Mouse (Mus musculus) megakaryocyte progenitor cell, adult 5-6 weeks (primary cell): Measurements from ENCODE around the gene Mrpl45. TPM values are rescaled to one million over a fixed set of nuclear protein-coding genes. Genes with fewer than 3 reads are reported as not detected.
"Not testable (repeated sequence)": the region's sequence is repeated elsewhere in the genome, so short reads cannot be mapped to it uniquely, and the experiment has no call there.

Experiments
- ATAC-seq: replicated peaks from 2 replicates; pipeline ENCODE4 v1.8.0; 2016; ENCODE audit warnings: mild to moderate bottlenecking, moderate TSS enrichment, inconsistent platforms; ENCODE audit not compliant: poor library complexity
- total RNA-seq, 2 experiments: library from RNA; stranded (forward) in 1 of 2; stranded (reverse) in 1 of 2; fragments of 157-497, 149-512 nt in 1 of 2; fragments of 200-1000 nt in 1 of 2; gene quantifications; 2 replicates each; pipeline versions ENCODE4 v1.2.3 to v1.2.4; 2015 to 2017

Gene Mrpl45
- total RNA-seq, 2 experiments from 2014 or later, result 22.4 to 43.6 TPM

- ATAC-seq, result no peak
Observed at GRCm38 (mm10) chr11:97292731-97293130, 22.8 kb upstream of the Mrpl45 start.

GRCm38 (mm10) chr11:97296542-97296941, 19.0 kb upstream of the Mrpl45 start:
- ATAC-seq, result no peak

- ATAC-seq, result no peak
Observed at GRCm38 (mm10) chr11:97299939-97300338, 15.6 kb upstream of the Mrpl45 start.

- no peak for ATAC-seq
Observed at GRCm38 (mm10) chr11:97301406-97301805, 14.1 kb upstream of the Mrpl45 start.

GRCm38 (mm10) chr11:97302231-97302781, 13.2 kb upstream of the Mrpl45 start:
- no peak for ATAC-seq

GRCm38 (mm10) chr11:97304631-97305030, 10.9 kb upstream of the Mrpl45 start:
- ATAC-seq, result no peak

- ATAC-seq, result no peak
Observed at GRCm38 (mm10) chr11:97307294-97308069, 8.0 kb upstream of the Mrpl45 start.

- ATAC-seq, result no peak
Observed at GRCm38 (mm10) chr11:97308806-97309450, 6.6 kb upstream of the Mrpl45 start.

GRCm38 (mm10) chr11:97309451-97309836, 6.1 kb upstream of the Mrpl45 start:
- peak; percentile 82 for ATAC-seq

GRCm38 (mm10) chr11:97309911-97310571, 5.5 kb upstream of the Mrpl45 start:
- peak; percentile 66 for ATAC-seq

GRCm38 (mm10) chr11:97310895-97311631, 4.5 kb upstream of the Mrpl45 start:
- no peak for ATAC-seq

- ATAC-seq, result not testable (repeated sequence)
Observed at GRCm38 (mm10) chr11:97312871-97313270, 2.6 kb upstream of the Mrpl45 start.

GRCm38 (mm10) chr11:97314110-97314509, 1.4 kb upstream of the Mrpl45 start:
- no peak for ATAC-seq

- no peak for ATAC-seq
Observed at GRCm38 (mm10) chr11:97314751-97315503, 589 bp upstream of the Mrpl45 start.

GRCm38 (mm10) chr11:97321197-97321596, 5.7 kb downstream of the Mrpl45 start:
- ATAC-seq, result no peak

- ATAC-seq, result peak; percentile 81
Observed at GRCm38 (mm10) chr11:97321894-97322600, 6.5 kb downstream of the Mrpl45 start.

- no peak for ATAC-seq
Observed at GRCm38 (mm10) chr11:97325224-97325623, 9.7 kb downstream of the Mrpl45 start.

GRCm38 (mm10) chr11:97328148-97328547, 12.6 kb downstream of the Mrpl45 start:
- peak; percentile 83 for ATAC-seq

- ATAC-seq, result no peak
Observed at GRCm38 (mm10) chr11:97330315-97330714, 14.8 kb downstream of the Mrpl45 start.
